Mouse (Mus musculus): ENCODE results near the gene Ndufa6. TPM values are rescaled to one million over a fixed set of nuclear protein-coding genes. Genes with fewer than 3 reads are reported as not detected.

Gene Ndufa6
- polyA plus RNA-seq, 1 experiment from 2014 or later = 496 TPM

- H3K4me1 ChIP-seq (replicated peaks) = peaks cover 39% of the 10 kb centered on the region
- peak; percentile 78 for ATAC-seq (ENCODE audit: insufficient number of reproducible peaks, low FRiP score)
- H3K9ac ChIP-seq = peak within 1 kb of the TSS; percentile 72
- H3K36me3 ChIP-seq = no peaks in the 10 kb centered on the region
- no peaks in the 10 kb centered on the region for H3K9me3 ChIP-seq (replicated peaks)
- 2% methylated on average over 19 of the region's 24 CpGs for WGBS
- H3K27me3 ChIP-seq (replicated peaks) = no peaks in the 10 kb centered on the region
- peak within 1 kb of the TSS; percentile 50 for H3K4me3 ChIP-seq
- peak within 1 kb of the TSS; percentile 64 for H3K27ac ChIP-seq (ENCODE audit: poor library complexity, severe bottlenecking)
- peak within 1 kb of the TSS; percentile 76 for H3K4me2 ChIP-seq
Measured at GRCm38 (mm10) chr15:82379871-82380713, 26.0 kb upstream of the Ndufa6 start, which contains the start of gene Cyp2d22. Gene Cyp2d22 (minus strand): TSS chr15:82380260.

GRCm38 (mm10) chr15:82379511-82379870 is 25.4 kb upstream of the Ndufa6 start:
- Histone ChIP-seq H3K27ac (ENCODE audit: poor library complexity, severe bottlenecking) (peak overlapping the region; percentile 64), H3K9ac (peak overlapping the region; percentile 72), H3K4me1 (replicated peaks) (peaks cover 39% of the 10 kb centered on the region), H3K4me2 (peak overlapping the region; percentile 76), H3K27me3 (replicated peaks) (no peaks in the 10 kb centered on the region), H3K4me3 (peak overlapping the region; percentile 50), H3K36me3 (no peaks in the 10 kb centered on the region), H3K9me3 (replicated peaks) (no peaks in the 10 kb centered on the region)
- 0 out of 2 replicates have a peak, but pooled peaks have one; percentile 7 for ATAC-seq (ENCODE audit: insufficient number of reproducible peaks, low FRiP score)
- WGBS = 16% methylated on average over 7 of the region's 7 CpGs

- Histone ChIP-seq H3K4me3 (no peak overlapping the region), H3K27ac (ENCODE audit: poor library complexity, severe bottlenecking) (peak overlapping the region; percentile 31; the same call in 1 of the 2 replicates), H3K4me2 (peak overlapping the region; percentile 30), H3K9me3 (replicated peaks) (no peaks in the 10 kb centered on the region), H3K27me3 (replicated peaks) (no peaks in the 10 kb centered on the region), H3K9ac (no peak overlapping the region), H3K36me3 (0 out of 2 replicates have a peak, but pooled peaks cover 2% of the 10 kb centered on the region), H3K4me1 (replicated peaks) (peaks cover 39% of the 10 kb centered on the region)
- ATAC-seq (ENCODE audit: insufficient number of reproducible peaks, low FRiP score) = no peak
- WGBS = 50% methylated on average over 15 of the region's 15 CpGs
Measured at GRCm38 (mm10) chr15:82378261-82379180, 24.4 kb upstream of the Ndufa6 start.

- Histone ChIP-seq H3K9ac (no peak overlapping the region), H3K4me3 (no peak overlapping the region), H3K36me3 (peaks cover 9% of the 10 kb centered on the region; the same call in 1 of the 2 replicates), H3K27ac (ENCODE audit: poor library complexity, severe bottlenecking) (no peak overlapping the region), H3K9me3 (replicated peaks) (no peaks in the 10 kb centered on the region), H3K27me3 (replicated peaks) (peaks cover 5% of the 10 kb centered on the region; the same call in 1 of the 2 replicates), H3K4me1 (replicated peaks) (peaks cover 39% of the 10 kb centered on the region), H3K4me2 (0 out of 2 replicates have a peak overlapping the region, but pooled peaks have one; percentile 30)
- ATAC-seq (ENCODE audit: insufficient number of reproducible peaks, low FRiP score) = no peak
- 67% methylated on average over 5 of the region's 5 CpGs for WGBS
Measured at GRCm38 (mm10) chr15:82377701-82378100, 23.6 kb upstream of the Ndufa6 start.

- Histone ChIP-seq H3K36me3 (peaks cover 16% of the 10 kb centered on the region; the same call in 1 of the 2 replicates), H3K4me1 (replicated peaks) (peaks cover 39% of the 10 kb centered on the region), H3K4me3 (no peak overlapping the region), H3K4me2 (no peak overlapping the region), H3K27me3 (replicated peaks) (peaks cover 5% of the 10 kb centered on the region; the same call in 1 of the 2 replicates), H3K9me3 (replicated peaks) (no peaks in the 10 kb centered on the region), H3K9ac (no peak overlapping the region), H3K27ac (ENCODE audit: poor library complexity, severe bottlenecking) (peak overlapping the region; percentile 63)
- no peak for ATAC-seq (ENCODE audit: insufficient number of reproducible peaks, low FRiP score)
- WGBS = 71% methylated on average over 17 of the region's 17 CpGs
Measured at GRCm38 (mm10) chr15:82376393-82377138, 22.4 kb upstream of the Ndufa6 start.

- WGBS = 88% methylated on average over 9 of the region's 9 CpGs
- H3K4me1 ChIP-seq (replicated peaks) = peaks cover 35% of the 10 kb centered on the region
- H3K9me3 ChIP-seq (replicated peaks) = no peaks in the 10 kb centered on the region
- H3K4me3 ChIP-seq = no peak overlapping the region
- H3K27ac ChIP-seq (ENCODE audit: poor library complexity, severe bottlenecking) = 0 out of 2 replicates have a peak overlapping the region, but pooled peaks have one; percentile 63
- peaks cover 5% of the 10 kb centered on the region; the same call in 1 of the 2 replicates for H3K27me3 ChIP-seq (replicated peaks)
- peaks cover 16% of the 10 kb centered on the region; the same call in 1 of the 2 replicates for H3K36me3 ChIP-seq
- ATAC-seq (ENCODE audit: insufficient number of reproducible peaks, low FRiP score) = no peak
- no peak overlapping the region for H3K4me2 ChIP-seq
- no peak overlapping the region for H3K9ac ChIP-seq
Measured at GRCm38 (mm10) chr15:82375855-82376254, 21.7 kb upstream of the Ndufa6 start.

- WGBS = 91% methylated on average over 5 of the region's 5 CpGs
- peaks cover 29% of the 10 kb centered on the region for H3K4me1 ChIP-seq (replicated peaks)
- no peak for ATAC-seq (ENCODE audit: insufficient number of reproducible peaks, low FRiP score)
- H3K27ac ChIP-seq (ENCODE audit: poor library complexity, severe bottlenecking) = no peak overlapping the region
- no peaks in the 10 kb centered on the region for H3K9me3 ChIP-seq (replicated peaks)
- no peak overlapping the region for H3K4me3 ChIP-seq
- no peak overlapping the region for H3K9ac ChIP-seq
- no peak overlapping the region for H3K4me2 ChIP-seq
- peaks cover 5% of the 10 kb centered on the region; the same call in 1 of the 2 replicates for H3K27me3 ChIP-seq (replicated peaks)
- H3K36me3 ChIP-seq = peaks cover 16% of the 10 kb centered on the region; the same call in 1 of the 2 replicates
Measured at GRCm38 (mm10) chr15:82374437-82374836, 20.3 kb upstream of the Ndufa6 start.

- peaks cover 18% of the 10 kb centered on the region for H3K4me1 ChIP-seq (replicated peaks)
- H3K9me3 ChIP-seq (replicated peaks) = no peaks in the 10 kb centered on the region
- peaks cover 5% of the 10 kb centered on the region; the same call in 1 of the 2 replicates for H3K27me3 ChIP-seq (replicated peaks)
- H3K9ac ChIP-seq = no peak overlapping the region
- H3K4me2 ChIP-seq = no peak overlapping the region
- H3K4me3 ChIP-seq = no peak overlapping the region
- H3K27ac ChIP-seq (ENCODE audit: poor library complexity, severe bottlenecking) = no peak overlapping the region
- no peak for ATAC-seq (ENCODE audit: insufficient number of reproducible peaks, low FRiP score)
- peaks cover 16% of the 10 kb centered on the region; the same call in 1 of the 2 replicates for H3K36me3 ChIP-seq
- WGBS = 76% methylated on average over 5 of the region's 5 CpGs
Measured at GRCm38 (mm10) chr15:82372991-82373390, 18.9 kb upstream of the Ndufa6 start.

GRCm38 (mm10) chr15:82372446-82372845 is 18.3 kb upstream of the Ndufa6 start:
- H3K4me2 ChIP-seq = no peak overlapping the region
- H3K27me3 ChIP-seq (replicated peaks) = peaks cover 5% of the 10 kb centered on the region; the same call in 1 of the 2 replicates
- H3K36me3 ChIP-seq = peaks cover 16% of the 10 kb centered on the region; the same call in 1 of the 2 replicates
- no peak overlapping the region for H3K4me3 ChIP-seq
- H3K9me3 ChIP-seq (replicated peaks) = no peaks in the 10 kb centered on the region
- ATAC-seq (ENCODE audit: insufficient number of reproducible peaks, low FRiP score) = no peak
- H3K27ac ChIP-seq (ENCODE audit: poor library complexity, severe bottlenecking) = no peak overlapping the region
- H3K4me1 ChIP-seq (replicated peaks) = peaks cover 13% of the 10 kb centered on the region; the same call in 1 of the 2 replicates
- H3K9ac ChIP-seq = no peak overlapping the region
- WGBS = 81% methylated on average over 6 of the region's 6 CpGs

GRCm38 (mm10) chr15:82368851-82369250 is 14.7 kb upstream of the Ndufa6 start:
- ATAC-seq (ENCODE audit: insufficient number of reproducible peaks, low FRiP score) = no peak
- no peak overlapping the region for H3K27ac ChIP-seq (ENCODE audit: poor library complexity, severe bottlenecking)
- H3K27me3 ChIP-seq (replicated peaks) = peaks cover 5% of the 10 kb centered on the region; the same call in 1 of the 2 replicates
- H3K4me3 ChIP-seq = no peak overlapping the region
- H3K36me3 ChIP-seq = peaks cover 14% of the 10 kb centered on the region; the same call in 1 of the 2 replicates
- no peaks in the 10 kb centered on the region for H3K9me3 ChIP-seq (replicated peaks)
- WGBS = 90% methylated on average over 1 of the region's 1 CpGs
- no peak overlapping the region for H3K4me2 ChIP-seq
- H3K4me1 ChIP-seq (replicated peaks) = no peaks in the 10 kb centered on the region
- no peak overlapping the region for H3K9ac ChIP-seq

Measured in heart, embryonic 12.5 days (tissue).